Mouse (Mus musculus) natural killer cell, adult 2 months (primary cell): Measurements from ENCODE around the gene Samd4.

Experiments
- DNase-seq, 2 experiments: peaks; one replicate each; pipeline ENCODE4 v3.0.0; 2022; ENCODE audit warnings: low spot score in 2 of 2

The Samd4 gene

DNA sequence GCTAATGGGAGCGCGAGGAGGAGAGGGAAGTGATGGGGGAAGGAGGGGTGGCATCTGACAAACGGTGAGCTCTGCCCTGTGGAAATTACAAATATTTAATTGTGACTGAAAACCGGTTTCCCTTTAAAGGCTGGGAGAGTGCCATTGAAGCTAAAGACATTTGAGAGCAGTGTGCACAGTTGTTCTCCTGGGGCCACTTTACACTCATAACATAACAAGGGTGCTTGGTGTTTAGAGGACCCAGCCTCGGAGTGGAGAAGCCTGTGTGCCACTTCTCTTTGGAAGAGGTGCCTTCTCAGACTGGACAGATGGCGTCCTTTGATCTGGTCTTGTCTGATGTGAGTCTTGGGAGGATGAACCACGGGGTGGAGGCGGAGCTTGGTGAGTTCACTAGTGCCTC is 26.2 kb downstream of the Samd4 start:
- no peak for DNase-seq

DNA sequence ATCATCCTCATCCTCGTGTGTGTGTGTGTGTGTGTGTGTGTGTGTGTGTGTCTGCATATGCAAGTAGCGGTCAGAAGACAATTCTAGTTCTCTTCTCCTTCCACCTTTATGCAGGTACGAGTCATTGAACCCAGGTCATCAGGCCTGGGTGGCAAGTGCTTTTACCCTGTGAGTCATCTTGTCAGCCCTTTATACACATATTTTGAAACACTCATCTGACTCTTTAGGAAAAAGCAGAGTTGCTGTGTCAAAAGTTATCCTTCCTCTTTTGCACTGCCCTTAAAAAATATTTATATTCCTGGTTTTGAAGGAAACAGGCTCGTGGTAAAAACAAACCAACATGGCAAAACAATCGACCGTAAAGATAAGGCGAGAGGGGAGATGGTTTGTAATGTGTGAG is 29.8 kb downstream of the Samd4 start:
- no peak for DNase-seq

DNA sequence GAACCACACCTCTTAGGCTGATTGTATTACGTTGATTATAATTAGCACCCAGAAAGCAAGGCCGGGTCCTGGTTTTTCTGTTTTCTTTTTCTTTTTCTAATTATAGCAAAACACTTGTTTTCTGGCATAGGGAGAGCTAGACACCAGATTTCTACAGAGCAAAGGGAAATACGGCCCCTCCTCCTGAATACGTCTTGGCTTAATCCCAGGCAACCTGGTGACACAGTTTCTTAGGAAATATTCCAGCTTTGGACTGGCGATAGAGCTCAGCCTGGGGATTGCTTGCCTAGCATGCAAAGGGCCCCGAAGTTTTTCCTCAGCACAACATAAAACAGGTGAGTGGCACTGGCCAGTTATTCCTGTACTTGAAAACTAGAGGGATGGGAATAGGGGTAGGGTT is 31.7 kb downstream of the Samd4 start:
- no peak for DNase-seq

DNA sequence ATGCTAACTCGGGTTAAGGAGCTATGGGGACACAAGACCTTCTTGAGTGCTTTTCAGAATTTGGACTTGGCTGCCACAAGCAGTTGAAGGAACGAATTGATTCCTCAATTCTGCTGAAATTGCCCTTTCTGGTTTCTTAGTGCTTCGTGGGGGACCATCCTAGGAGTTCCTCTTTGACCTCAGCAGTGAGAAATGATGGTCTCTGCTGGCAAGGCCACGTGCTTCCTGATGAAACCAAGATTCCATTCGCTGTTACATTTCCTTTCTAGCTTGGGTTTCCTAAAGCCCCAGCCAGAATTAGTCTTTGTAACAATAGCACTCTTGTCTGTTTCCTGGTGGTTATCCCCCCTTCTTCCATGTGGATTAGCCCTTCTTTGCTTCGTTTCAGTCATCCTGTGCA is 32.9 kb downstream of the Samd4 start:
- DNase-seq: no peak

DNA sequence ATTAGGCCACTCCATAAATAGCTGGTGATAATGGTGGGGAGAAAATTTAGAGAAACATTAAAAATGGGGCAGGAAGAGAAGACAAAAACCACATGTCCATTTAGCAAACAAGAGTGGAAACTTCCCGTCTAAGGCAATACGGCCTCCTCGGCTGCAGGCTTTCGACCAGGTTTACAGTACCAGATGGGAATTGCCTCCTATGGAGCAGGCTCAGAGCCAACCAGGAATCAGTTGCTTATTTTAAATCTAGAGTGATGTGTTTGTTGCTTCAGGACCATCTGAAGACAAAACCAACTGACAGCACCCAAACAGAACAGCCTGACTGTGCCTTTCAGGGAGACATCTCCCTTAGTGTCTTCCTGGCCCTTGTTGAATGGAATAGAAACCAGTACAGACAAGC is 33.9 kb downstream of the Samd4 start:
- no peak for DNase-seq

DNA sequence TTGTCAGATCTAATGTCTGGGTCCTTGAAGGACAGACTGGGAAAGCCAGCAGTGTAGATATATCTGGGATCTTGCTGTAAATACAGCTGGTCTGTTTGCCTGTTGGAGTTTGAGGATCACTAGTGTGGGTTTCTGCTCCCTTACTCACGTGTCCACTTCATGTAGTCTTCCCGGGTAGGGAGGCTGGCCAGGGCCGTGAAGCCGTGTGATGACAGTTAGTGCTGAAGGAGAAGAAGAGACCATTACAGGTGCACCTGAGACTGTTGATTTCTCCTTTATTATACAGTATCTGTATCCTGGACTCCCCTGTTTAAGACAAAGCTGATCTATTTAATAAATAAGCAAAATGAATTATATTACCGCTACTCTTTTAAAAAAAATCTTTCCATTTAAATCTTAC is 34.5 kb downstream of the Samd4 start:
- no peak for DNase-seq

DNA sequence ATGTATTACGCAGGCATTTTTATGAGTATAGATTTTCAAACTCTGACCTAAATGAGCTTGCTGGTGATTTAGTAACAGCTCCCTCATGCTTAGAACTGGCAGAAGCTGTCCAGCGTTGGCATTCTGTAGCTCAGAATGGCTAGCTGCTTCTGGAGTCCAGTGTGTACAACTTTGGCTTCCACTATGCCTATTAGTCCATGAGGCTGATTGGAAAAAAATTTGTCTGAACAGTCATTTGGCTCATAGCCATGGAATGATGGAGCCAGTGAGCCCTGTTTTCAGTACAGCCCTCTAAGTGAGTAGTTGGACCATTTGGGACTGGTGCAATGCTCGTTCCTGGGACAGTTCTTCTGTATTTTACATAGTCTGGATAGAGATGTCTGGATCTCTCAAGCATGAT is 34.9 kb downstream of the Samd4 start:
- no peak for DNase-seq

DNA sequence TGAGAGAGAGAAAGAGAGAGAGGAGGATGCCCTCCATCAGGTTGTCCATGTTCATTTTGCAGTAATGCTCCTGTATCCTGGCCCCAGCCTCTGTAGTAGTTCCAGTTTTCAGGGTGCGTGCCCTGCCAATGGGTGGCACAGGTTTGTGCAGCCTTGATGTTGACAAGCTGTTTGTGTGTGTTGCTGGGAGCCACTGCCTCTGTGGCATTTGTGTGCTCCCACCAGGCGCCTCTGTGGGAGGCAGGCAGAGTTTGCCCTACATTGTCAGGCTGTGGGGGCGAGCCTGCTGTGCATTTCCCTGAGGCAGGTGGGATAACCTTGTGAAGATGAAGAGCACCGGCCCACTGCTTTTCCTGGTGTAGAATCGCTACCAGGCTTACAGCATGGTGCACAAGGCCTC is 37.8 kb downstream of the Samd4 start:
- DNase-seq: no peak

DNA sequence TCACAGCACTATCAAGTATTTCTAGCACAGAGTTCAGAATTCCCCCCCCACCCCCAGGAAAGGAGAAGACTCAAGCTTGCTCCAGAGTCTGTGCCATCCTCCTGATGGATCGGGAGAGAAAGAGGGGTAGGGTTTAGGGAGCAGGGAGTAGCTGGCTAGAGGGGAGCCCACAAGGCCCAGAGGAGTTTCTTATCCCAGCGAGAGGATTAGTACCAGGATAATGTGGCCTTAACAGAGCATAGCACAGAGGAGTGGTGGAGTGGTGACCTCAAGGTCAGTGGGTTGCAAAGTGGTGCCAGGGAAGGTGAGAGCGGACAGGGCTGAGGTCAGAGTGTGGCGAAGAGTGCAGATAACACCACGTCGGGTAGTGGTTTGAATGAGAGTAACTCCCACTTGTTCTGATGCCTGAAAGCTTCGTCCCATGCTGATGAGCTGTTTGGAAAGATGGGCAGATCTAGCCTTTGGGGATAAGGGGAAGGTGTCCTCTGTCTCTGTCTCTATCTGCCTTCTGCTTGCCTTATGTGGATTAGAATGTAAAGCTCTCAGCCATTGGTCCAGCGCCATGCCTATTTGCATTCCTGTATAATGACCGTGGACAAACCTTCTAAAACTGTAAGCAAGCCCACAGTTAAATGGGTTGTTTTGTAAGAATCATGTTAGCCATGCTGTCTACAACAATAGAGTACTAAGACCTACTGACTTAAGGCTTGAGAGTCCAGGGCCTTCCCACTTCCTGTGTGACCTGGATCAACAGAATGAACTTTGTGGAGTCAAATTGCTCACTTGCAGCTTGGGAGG is 38.7 kb downstream of the Samd4 start:
- no peak for DNase-seq

DNA sequence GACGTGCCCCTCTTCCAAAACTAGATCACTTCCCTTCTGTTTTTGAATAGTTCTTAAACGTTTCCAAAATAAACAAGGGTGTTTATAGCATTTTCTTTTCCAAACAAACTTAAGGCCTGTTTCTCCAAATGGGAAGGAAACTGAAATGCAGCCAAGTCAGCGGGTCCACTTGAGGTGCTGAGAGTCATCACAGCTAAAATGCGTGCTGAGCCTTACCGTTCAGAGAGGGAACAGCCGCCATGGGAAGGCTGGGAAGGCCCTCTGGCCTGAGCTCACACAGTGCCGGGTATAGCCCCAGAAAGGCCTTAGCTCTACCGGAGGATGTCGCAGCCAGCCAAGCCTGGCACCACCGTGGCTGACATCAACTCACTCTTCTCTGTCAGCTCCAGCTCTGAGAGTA is 41.3 kb downstream of the Samd4 start:
- no peak for DNase-seq

DNA sequence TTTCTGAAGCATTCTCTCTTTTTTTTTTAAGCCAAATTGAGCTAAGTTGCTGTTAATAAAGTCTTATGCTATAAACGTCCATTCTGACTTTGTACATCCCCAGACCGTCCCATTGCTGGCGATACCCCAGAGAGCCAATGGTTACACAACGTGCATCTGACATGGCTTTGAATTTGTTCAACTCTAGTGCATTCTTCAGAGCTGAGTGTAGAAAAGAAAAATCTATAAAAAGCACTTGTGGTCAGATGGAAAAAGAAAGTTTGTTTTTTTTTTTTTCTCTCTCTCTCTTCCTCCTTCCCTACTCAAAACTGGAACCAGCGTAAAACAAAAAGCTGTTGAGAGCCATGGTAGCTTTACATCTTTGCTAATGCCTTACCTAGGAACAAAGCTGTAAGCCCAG is 41.8 kb downstream of the Samd4 start:
- no peak for DNase-seq

DNA sequence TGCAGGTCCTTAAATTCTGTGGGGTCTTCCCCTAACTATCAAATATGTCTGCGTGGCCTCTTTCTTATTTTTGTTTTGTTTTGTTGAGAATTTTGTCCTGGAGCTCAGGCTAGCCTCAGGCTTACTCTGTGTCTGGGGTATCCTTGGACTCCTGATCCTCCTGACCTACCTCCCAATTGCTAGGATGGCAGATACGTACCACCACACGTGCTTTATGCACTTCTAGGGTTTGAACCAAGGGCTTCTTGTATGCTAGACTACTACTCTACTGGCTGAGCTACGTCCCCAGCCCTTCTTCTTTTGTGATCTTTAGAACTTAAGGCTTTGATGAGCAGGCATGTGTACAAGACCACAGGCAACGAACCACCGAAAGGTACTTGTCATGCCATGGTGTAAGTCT is 45.9 kb downstream of the Samd4 start:
- DNase-seq: no peak

DNA sequence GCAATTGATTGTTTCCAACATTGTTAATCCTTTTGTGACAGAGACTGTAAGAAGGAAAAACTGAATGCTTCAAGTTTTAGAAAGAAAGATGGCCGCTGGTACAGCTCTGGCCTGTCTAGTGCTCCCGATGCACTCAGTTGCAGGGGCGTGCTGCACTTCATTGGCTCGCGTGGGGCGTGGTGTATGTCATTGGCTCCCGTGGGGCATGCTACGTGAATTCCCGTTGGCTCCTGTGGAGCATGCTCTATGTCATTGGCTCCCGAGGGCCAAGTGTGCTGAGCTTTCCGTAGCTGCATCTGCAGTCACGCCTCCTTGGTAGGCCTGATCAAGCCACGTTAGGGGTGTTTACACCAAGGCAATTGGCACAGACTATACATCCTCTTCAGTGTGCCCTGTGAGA is 49.5 kb downstream of the Samd4 start:
- no peak for DNase-seq

DNA sequence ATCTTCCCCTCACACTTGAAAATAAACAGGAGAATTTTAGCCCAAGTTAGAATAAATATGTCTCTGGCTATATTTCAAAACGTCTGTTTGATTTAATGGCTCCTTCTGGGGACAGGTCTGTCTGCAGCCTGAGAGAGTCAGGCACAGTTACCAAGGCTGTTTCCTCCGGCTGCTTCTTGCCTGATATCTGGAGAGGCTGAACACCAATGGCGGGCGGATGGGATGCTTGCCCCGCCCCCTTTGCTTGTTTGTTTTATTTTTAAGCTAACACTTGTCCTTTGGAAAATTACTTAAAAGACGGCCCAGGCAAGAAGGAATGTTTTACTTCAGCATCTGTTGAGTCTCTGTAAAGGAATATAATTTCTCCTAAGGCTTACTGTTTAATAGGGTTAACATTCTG is 50.1 kb downstream of the Samd4 start:
- no peak for DNase-seq

DNA sequence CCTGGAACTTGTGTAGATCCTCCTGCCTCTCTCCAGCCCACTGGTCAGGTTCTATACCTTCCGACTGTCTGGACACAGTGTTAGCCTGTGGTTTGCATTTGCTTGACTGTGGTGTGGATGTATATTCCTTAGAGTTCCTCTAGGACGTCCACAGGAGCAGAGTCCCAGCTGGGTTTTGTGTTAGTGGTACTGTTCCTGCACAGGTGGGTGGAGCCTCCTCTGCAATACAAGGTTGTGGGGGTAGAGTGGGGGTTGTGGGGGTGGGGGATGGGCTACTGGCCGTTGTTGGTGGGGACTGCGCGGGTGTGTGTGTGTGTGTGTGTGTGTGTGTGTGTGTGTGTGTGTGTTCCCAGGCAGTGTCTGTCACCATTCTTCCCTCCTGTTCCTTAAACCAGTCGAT is 58.4 kb downstream of the Samd4 start:
- no peak for DNase-seq

DNA sequence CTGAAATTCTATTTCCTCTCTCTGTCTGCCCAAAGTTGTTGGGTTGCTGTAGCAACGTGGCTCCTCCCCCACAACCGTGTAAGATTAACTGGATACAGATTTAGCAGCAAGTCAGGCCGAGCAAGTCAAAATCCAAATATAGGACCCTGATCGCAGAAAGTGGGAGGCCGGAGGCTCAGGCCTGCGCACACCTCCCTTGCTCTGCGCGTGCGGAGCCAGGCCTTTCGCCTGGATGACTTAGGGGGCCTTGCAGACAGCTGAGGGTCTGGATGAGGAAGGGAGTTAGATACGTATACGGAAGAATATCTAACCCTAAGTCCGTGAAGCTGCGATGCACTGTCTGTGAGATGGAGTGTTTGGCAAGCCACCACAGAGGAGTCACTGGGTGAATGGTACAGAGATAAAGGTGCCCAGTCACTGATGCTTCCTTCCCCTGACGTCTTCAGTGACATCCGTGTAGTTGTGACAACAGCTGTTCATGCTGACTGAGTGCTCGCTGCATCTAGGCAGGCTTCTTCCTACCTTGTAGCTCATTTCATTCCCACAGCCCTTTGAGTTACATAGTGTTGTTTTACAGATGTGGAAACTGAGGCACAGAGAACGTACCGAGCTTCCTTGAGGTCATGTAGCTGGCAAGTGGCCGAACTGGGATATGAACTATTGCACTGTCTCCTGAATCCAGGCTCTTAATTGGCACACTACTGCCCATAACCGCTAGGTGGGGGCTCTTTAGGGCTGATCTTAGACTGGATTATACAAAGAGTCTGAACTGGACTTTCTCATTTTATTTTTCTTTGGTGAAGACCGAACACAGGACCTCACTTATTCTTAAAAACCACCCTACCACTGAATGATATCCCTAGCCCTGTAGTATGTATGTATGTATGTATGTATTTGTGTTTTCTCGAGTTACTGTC is 59.5 kb downstream of the Samd4 start:
- no peak for DNase-seq

DNA sequence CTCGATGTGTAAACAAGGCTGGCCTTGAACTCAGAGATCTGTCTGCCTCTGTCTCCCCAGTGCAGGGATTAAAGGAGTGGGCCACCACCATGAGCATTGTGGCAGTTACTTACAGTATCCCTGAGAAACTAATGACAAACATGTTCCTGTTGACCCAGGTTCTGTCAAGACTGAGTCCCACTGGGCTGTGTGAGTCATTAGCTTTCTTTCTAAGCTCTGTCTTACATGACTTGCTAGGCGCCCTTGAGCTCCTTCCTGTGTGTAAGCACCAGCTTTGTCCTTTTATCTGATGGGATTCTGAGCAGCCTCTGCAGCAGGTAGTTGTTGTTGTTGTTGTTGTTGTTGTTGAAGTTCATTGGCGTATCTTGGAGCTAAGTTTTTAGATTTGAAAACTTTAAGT is 61.8 kb downstream of the Samd4 start:
- no peak for DNase-seq

DNA sequence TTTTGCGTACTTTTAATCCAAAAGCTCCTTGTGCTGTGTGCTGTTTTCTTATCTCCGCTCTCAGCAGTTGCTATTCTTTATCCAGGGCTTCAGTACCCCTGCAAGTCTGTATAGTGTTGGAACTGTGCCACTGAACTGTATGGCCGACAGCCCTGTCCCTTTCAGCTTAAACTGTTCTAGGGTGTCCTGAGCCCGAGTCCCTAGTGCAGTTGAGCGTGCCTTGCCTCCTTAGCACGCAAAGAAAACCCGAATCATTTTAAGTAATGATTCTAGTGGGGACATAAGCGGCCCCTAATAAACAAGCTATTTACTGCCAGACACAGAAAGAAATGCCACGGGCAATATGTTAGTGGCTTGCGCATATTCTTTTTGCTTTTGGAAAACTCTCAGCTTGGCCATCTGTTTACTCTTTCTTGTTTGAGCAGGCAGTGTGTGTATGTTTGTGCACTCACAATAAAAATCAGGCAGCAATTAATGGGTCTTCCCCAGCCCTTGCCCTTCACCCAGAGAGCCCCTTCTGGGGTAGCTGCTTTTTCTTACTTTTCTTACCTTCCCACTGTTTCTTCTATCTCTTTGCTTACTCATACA is 63.3 kb downstream of the Samd4 start:
- no peak for DNase-seq

DNA sequence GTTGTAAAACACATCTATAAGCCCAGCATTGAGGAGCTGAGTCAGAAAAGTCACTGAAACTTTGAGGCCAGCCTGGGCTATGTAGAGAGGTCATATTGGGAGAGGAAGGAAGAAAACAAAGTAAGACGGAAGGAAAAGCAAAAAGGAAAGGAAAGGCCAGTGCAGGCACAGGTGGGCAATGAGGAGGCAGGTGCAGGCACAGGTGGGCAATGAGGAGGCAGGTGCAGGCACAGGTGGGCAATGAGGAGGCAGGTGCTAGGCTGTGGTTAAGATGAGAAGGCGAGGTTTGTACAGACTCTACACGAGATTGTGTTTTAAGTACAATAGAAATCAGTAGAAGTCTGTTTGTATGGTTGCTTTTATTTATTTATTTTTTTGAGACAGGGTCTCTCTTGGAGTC is 65.0 kb downstream of the Samd4 start:
- no peak for DNase-seq

DNA sequence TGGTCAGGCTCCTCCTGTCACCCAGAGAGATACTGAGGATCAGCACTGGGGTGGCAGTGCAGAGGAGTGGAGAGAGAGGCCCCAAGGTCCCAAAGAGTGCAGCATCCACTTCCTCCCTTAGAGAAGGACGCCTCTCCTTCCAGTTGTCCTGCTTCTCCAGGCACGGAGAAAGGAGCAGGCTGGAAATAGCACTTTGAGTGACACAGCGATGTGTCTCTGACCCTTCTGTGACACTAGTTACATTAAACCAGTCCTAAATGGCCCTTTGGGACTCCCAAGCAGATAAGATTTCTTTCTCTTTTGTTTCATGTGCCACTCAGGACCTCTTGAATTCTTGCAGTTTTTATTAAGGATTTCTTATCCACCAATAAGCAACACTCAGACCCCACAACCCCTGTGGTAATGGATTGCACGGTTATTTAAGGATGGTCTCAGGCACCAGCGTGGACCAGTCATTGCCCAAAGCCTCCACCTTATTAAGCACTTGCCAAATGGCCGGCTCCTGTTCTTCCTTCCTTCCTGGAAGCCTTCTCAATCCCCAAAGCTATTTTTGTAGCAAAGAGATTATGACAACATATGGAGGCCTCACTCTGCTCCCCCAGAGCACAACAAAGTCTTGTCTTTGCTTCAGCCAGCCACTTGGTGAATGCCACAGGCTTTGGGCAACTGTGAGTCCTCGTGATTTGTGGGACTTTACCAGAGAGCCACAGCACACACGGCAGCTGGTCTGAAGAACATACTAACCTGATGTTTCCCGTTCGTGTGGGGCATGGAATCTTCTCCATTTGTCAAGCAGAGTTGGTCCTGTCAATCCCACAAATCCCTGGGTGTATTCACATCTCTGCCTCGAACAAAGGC is 68.1 kb downstream of the Samd4 start:
- no peak for DNase-seq

DNA sequence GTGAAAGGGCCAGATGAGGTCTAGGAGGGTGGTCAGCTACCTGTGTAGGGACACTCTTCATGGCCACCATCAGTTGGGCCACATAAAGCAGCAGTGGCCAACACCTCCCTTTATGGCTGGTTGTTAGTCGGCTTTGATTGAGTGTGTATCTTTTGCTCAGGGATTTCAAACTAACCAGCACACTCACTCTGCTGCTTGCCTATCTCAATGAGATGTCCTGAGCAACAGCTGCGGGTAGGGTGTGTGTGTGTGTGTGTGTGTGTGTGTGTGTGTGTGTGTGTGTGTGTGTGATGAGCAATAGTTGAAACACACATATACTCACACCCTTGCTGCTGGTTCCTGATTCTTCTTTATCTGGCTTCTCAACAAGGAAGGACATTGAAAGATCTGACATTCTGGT is 69.6 kb downstream of the Samd4 start:
- DNase-seq: no peak

DNA sequence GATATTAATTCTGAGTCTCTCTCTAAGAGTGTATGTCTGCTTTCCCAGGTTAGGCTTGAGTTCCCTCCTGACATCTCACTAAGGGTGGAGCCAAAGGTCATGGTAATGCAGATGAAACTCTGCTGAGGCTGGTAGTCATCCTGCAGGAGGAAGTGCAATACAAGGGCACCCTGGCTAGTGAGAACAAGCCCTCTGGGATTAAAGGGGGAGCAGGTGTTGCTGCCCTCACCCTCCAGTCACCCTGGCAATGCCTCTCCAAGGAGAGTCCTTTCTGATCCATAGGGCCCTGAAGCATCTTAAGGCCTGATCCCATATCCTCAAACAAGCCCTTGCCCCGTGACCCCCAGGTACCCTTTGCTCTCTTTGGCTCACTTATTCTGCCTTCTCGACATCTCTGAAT is 72.5 kb downstream of the Samd4 start:
- no peak for DNase-seq
